Mouse (Mus musculus): ENCODE data around the gene Ggt6. TPM values are rescaled to one million over a fixed set of nuclear protein-coding genes. Genes with fewer than 3 reads are reported as not detected.

Gene Ggt6
- polyA plus RNA-seq, 1 experiment = 0.27 TPM

DNA sequence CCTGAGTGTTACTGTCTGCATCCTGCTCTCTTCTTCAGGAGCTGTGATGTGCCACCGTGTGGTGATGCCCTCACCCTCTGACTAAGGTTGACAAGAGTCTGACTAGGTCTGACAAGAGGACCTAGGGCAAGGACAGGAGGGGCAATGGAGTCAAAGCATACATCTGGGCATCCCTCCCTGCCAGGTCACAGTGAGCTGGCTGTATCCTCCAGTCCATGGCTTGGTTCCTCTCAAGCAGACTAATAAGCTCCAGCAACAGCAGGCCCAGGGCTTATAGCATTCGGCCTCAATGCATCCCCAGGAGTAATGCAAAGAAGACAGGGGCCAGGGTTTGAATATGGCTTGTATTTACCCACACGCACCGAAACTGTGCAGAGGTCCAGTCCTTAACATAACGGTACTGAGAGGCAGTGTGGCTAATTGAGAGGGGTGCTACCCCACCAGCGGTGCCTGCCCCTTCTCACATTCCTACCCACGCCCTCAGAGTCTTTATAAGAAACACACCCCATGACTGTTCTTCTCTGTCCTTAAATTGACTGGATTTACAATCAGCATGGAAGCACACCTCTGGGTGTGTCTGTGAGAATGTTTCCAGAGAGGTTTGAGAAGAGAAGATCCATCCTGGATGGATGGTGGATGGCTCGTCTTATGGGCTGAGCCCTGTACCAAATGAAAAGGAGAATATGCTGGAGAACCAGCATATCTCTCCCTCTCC lies 37.4 kb upstream of the Ggt6 start:
- no peak for TF ChIP-seq POLR2A (IDR thresholded peaks at IDR 0.05; ENCODE audit: extremely low read depth, insufficient read depth, low read length)
- TF ChIP-seq CTCF (IDR thresholded peaks at IDR 0.05; ENCODE audit: extremely low read depth, insufficient read depth, low read length) = no peak
- H3K27ac ChIP-seq (ENCODE audit: insufficient read depth, low read length) = no peak overlapping the region
- no peaks in the 10 kb centered on the region for H3K4me1 ChIP-seq (ENCODE audit: control insufficient read depth, insufficient read depth, low read length)
- H3K4me3 ChIP-seq (ENCODE audit: insufficient read depth, low read length) = no peak overlapping the region

DNA sequence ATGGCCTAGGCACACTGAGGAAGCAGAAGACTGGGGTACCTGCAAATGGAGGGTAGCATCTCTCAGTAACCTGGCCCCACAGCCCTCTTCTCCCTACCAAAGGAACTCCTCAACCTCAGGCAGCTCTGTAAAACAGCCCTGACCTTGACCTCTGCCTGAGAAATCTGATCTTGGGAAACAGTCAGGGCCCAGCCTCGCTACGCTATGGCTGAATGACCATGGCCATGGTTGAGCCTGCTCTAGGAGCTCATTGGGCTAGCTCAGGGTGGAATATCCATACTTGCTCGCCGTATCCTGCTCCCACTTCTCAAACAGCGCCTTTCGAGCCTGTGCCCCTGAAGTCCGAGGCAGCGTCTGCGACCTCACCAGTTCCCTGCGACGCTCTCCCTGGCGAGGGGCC lies 34.3 kb upstream of the Ggt6 start:
- H3K4me3 ChIP-seq (ENCODE audit: insufficient read depth, low read length) = no peak overlapping the region
- no peak for TF ChIP-seq POLR2A (IDR thresholded peaks at IDR 0.05; ENCODE audit: extremely low read depth, insufficient read depth, low read length)
- no peak for TF ChIP-seq CTCF (IDR thresholded peaks at IDR 0.05; ENCODE audit: extremely low read depth, insufficient read depth, low read length)
- no peak overlapping the region for H3K27ac ChIP-seq (ENCODE audit: insufficient read depth, low read length)
- no peaks in the 10 kb centered on the region for H3K4me1 ChIP-seq (ENCODE audit: control insufficient read depth, insufficient read depth, low read length)

DNA sequence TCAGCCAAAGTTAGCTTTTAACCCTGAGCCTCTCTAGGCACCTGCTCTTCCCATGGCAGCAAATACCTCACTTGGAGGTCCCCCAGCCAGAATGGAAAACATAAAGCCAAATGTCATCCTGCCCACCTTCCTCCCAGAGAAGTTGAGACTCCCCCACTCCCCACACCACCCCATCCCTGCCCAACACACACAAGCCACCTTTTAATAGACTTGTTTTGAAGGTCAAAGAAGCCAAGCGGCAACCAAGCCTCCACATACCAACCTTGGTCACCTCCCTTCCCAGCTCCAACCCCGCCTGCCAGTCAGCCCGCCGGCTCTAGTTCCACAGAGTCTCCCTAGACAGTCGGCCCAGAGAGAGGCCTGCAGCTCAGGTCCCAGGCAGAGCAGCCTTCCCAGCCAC lies 33.3 kb upstream of the Ggt6 start:
- no peak for TF ChIP-seq POLR2A (IDR thresholded peaks at IDR 0.05; ENCODE audit: extremely low read depth, insufficient read depth, low read length)
- TF ChIP-seq CTCF (IDR thresholded peaks at IDR 0.05; ENCODE audit: extremely low read depth, insufficient read depth, low read length) = no peak
- Histone ChIP-seq H3K4me1 (ENCODE audit: control insufficient read depth, insufficient read depth, low read length) (no peaks in the 10 kb centered on the region), H3K27ac (ENCODE audit: insufficient read depth, low read length) (no peak overlapping the region), H3K4me3 (ENCODE audit: insufficient read depth, low read length) (no peak overlapping the region)

- no peak overlapping the region for H3K27ac ChIP-seq (ENCODE audit: insufficient read depth, low read length)
- H3K4me3 ChIP-seq (ENCODE audit: insufficient read depth, low read length) = no peak overlapping the region
- no peaks in the 10 kb centered on the region for H3K4me1 ChIP-seq (ENCODE audit: control insufficient read depth, insufficient read depth, low read length)
- TF ChIP-seq CTCF (IDR thresholded peaks at IDR 0.05; ENCODE audit: extremely low read depth, insufficient read depth, low read length) = no peak
- TF ChIP-seq POLR2A (IDR thresholded peaks at IDR 0.05; ENCODE audit: extremely low read depth, insufficient read depth, low read length) = no peak
Measured at GRCm38 (mm10) chr11:72402969-72403368, 32.4 kb upstream of the Ggt6 start.

GRCm38 (mm10) chr11:72405532-72405931 lies 29.8 kb upstream of the Ggt6 start:
- Histone ChIP-seq H3K4me3 (ENCODE audit: insufficient read depth, low read length) (no peak overlapping the region), H3K4me1 (ENCODE audit: control insufficient read depth, insufficient read depth, low read length) (no peaks in the 10 kb centered on the region), H3K27ac (ENCODE audit: insufficient read depth, low read length) (no peak overlapping the region)
- no peak for TF ChIP-seq POLR2A (IDR thresholded peaks at IDR 0.05; ENCODE audit: extremely low read depth, insufficient read depth, low read length)

- Histone ChIP-seq H3K27ac (ENCODE audit: insufficient read depth, low read length) (no peak overlapping the region), H3K4me3 (ENCODE audit: insufficient read depth, low read length) (no peak overlapping the region), H3K4me1 (ENCODE audit: control insufficient read depth, insufficient read depth, low read length) (no peaks in the 10 kb centered on the region)
- TF ChIP-seq CTCF (IDR thresholded peaks at IDR 0.05; ENCODE audit: extremely low read depth, insufficient read depth, low read length) (no peak), POLR2A (IDR thresholded peaks at IDR 0.05; ENCODE audit: extremely low read depth, insufficient read depth, low read length) (no peak)
Measured at GRCm38 (mm10) chr11:72406079-72406675, 29.1 kb upstream of the Ggt6 start.

GRCm38 (mm10) chr11:72407081-72407480 lies 28.2 kb upstream of the Ggt6 start:
- H3K27ac ChIP-seq (ENCODE audit: insufficient read depth, low read length) = no peak overlapping the region
- no peak overlapping the region for H3K4me3 ChIP-seq (ENCODE audit: insufficient read depth, low read length)
- TF ChIP-seq POLR2A (IDR thresholded peaks at IDR 0.05; ENCODE audit: extremely low read depth, insufficient read depth, low read length) (no peak), CTCF (IDR thresholded peaks at IDR 0.05; ENCODE audit: extremely low read depth, insufficient read depth, low read length) (no peak)
- H3K4me1 ChIP-seq (ENCODE audit: control insufficient read depth, insufficient read depth, low read length) = no peaks in the 10 kb centered on the region

DNA sequence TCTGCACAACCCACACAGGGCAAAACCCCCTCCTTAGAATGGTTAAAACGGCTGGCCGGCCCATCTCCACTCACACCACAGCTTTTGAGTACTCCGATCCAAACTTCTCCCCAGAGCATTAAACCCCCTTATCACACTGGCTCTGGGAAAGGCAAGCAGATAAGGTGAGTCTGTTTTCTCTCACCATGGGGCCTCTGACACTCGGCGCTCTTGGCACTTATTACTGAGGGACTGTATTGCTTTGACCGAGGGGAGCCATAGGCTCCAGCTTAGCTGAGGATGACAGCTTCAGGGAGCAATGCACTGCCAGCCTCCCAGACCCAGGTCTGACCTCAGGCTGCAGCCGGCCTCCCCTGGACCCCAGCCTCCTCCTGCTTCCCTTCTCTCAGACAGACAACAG lies 27.8 kb upstream of the Ggt6 start:
- no peak for TF ChIP-seq CTCF (IDR thresholded peaks at IDR 0.05; ENCODE audit: extremely low read depth, insufficient read depth, low read length)
- no peak for TF ChIP-seq POLR2A (IDR thresholded peaks at IDR 0.05; ENCODE audit: extremely low read depth, insufficient read depth, low read length)
- Histone ChIP-seq H3K4me1 (ENCODE audit: control insufficient read depth, insufficient read depth, low read length) (no peaks in the 10 kb centered on the region), H3K4me3 (ENCODE audit: insufficient read depth, low read length) (no peak overlapping the region), H3K27ac (ENCODE audit: insufficient read depth, low read length) (no peak overlapping the region)

- Histone ChIP-seq H3K4me3 (ENCODE audit: insufficient read depth, low read length) (no peak overlapping the region), H3K4me1 (ENCODE audit: control insufficient read depth, insufficient read depth, low read length) (no peaks in the 10 kb centered on the region), H3K27ac (ENCODE audit: insufficient read depth, low read length) (no peak overlapping the region)
- TF ChIP-seq CTCF (IDR thresholded peaks at IDR 0.05; ENCODE audit: extremely low read depth, insufficient read depth, low read length) (no peak), POLR2A (IDR thresholded peaks at IDR 0.05; ENCODE audit: extremely low read depth, insufficient read depth, low read length) (no peak)
Measured at GRCm38 (mm10) chr11:72408451-72409170, 26.7 kb upstream of the Ggt6 start.
